Mouse (Mus musculus) lung, embryonic 16.5 days (tissue): ENCODE results near the gene Hist1h4m. TPM values are rescaled to one million over a fixed set of nuclear protein-coding genes. Genes with fewer than 3 reads are reported as not detected.
"Not testable (repeated sequence)": the region's sequence is repeated elsewhere in the genome, so short reads cannot be mapped to it uniquely, and the experiment has no call there.

Source experiments
- ATAC-seq: fragments of 200-750 bp; cut with Nextera tagmentation; 2 replicates; pipeline ENCODE4 v1.8.0; 2017; ENCODE audit warnings: low read depth, mild to moderate bottlenecking, moderate library complexity
- H3K27ac ChIP-seq: fragments of 300-500 bp; sonication (generic); 2 replicates; pipeline ENCODE4 v1.5.1; 2014; ENCODE audit warnings: mild to moderate bottlenecking, control low read depth, low read length
- H3K27me3 ChIP-seq: fragments of 300-500 bp; sonication (generic); 2 replicates; pipeline ENCODE4 v1.6.1; 2014; ENCODE audit warnings: low read depth, low read length, mixed read lengths; ENCODE audit not compliant: control insufficient read depth, insufficient read depth
- H3K36me3 ChIP-seq: fragments of 300-500 bp; sonication (generic); 2 replicates; pipeline ENCODE4 v1.6.1; 2014; ENCODE audit warnings: low read length; ENCODE audit not compliant: control insufficient read depth, insufficient read depth
- H3K4me1 ChIP-seq: fragments of 300-500 bp; sonication (generic); replicated peaks from 2 replicates; pipeline ENCODE4 v1.6.1; 2014; ENCODE audit warnings: low read length, mixed read lengths; ENCODE audit not compliant: control insufficient read depth, insufficient read depth
- H3K4me2 ChIP-seq: fragments of 300-500 bp; sonication (generic); 2 replicates; pipeline ENCODE4 v1.6.1; 2014; ENCODE audit warnings: low read depth, low read length, control low read depth
- H3K4me3 ChIP-seq: fragments of 300-500 bp; sonication (generic); 2 replicates; pipeline ENCODE4 v1.5.1; 2014; ENCODE audit warnings: mild to moderate bottlenecking, low read length, control low read depth
- H3K9ac ChIP-seq: fragments of 300-500 bp; sonication (generic); 2 replicates; pipeline ENCODE4 v1.6.1; 2014; ENCODE audit warnings: low read length, control low read depth
- H3K9me3 ChIP-seq: fragments of 300-500 bp; sonication (generic); 2 replicates; pipeline ENCODE4 v1.6.1; 2016; ENCODE audit warnings: low read length; ENCODE audit not compliant: control insufficient read depth
- WGBS: fragments of 180-500 bp; shearing (Covaris S2); extraction: QIAGEN DNeasy Blood & Tissue Kit; methylation state at CpG from one replicate; pipeline ENCODE4 v1.1.7; 2014; 5-methylcytosine and 5-hydroxymethylcytosine counted together
- polyA plus RNA-seq: library from polyadenylated mRNA; unstranded; fragments of >200 nt; fragmentation: Nextera tagmentation; extraction: Ambion mirVana; gene quantifications from 2 replicates; pipeline ENCODE4 v1.2.1, GENCODE M21; 2015

Hist1h4m gene
- polyA plus RNA-seq, 1 experiment from 2014 or later: not detected

GRCm38 (mm10) chr13:21840508-21840907, 29.0 kb downstream of the Hist1h4m start:
- peak; percentile 79 for ATAC-seq
- not testable (repeated sequence) for H3K4me2 ChIP-seq, H3K9ac ChIP-seq, H3K27ac ChIP-seq, H3K4me3 ChIP-seq, H3K9me3 ChIP-seq, H3K27me3 ChIP-seq, H3K36me3 ChIP-seq, H3K4me1 ChIP-seq
- no CpG with 5 or more reads among the region's 4 CpGs for WGBS

DNA sequence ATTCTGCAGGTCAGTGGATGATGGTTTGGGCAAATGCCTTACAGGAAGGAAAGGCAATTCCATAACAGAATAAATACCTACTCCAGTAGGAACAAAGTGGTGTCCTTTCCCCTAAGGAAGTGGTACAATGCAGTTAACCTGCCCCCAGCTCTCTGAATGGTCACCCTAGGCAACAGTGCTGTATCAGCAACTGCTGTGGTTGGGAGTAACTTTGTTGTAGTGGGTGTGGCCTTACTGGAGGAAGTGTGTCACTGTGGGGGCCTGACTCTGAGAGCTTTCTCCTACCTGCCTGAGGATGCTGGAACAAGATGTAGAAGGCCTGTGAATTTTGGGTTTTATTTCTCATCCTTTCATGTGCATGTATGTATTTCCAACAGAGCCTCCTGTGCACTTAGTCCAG, 34.8 kb downstream of the Hist1h4m start:
- not testable (repeated sequence) for H3K4me3 ChIP-seq, H3K4me1 ChIP-seq, H3K9me3 ChIP-seq, H3K27ac ChIP-seq, H3K9ac ChIP-seq, H3K36me3 ChIP-seq, ATAC-seq, H3K27me3 ChIP-seq, H3K4me2 ChIP-seq

DNA sequence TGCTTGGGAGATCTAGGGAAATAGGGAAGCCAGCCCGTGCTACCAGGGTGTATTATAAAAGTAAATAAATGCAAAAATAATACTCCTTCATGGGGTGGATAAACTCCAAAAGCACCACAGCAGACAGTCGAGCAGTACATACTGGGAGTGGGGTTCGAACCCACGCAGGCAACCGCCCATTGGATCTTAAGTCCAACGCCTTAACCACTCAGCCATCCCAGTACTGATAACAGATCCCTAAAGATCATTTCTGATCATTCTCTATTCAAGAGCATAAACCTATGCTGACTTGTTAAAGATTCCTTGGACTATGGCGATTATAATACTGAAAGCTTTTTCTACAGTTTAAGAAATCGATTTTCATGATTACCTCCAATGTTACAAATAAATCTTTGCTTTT, 36.3 kb downstream of the Hist1h4m start:
- no peak overlapping the region for H3K27ac ChIP-seq
- WGBS: 33% methylated on average over 8 of the region's 8 CpGs
- no peak overlapping the region for H3K4me3 ChIP-seq
- no peak overlapping the region for H3K4me2 ChIP-seq
- no peaks in the 10 kb centered on the region for H3K4me1 ChIP-seq
- no peak overlapping the region for H3K9ac ChIP-seq
- ATAC-seq: no peak
- no peaks in the 10 kb centered on the region for H3K36me3 ChIP-seq
- H3K27me3 ChIP-seq: no peaks in the 10 kb centered on the region
- H3K9me3 ChIP-seq: no peaks in the 10 kb centered on the region

- H3K27me3 ChIP-seq, H3K27ac ChIP-seq, H3K9ac ChIP-seq, H3K4me3 ChIP-seq, H3K36me3 ChIP-seq, H3K4me2 ChIP-seq, ATAC-seq, H3K4me1 ChIP-seq, H3K9me3 ChIP-seq: not testable (repeated sequence)
- WGBS: 50% methylated on average over 1 of the region's 1 CpGs
Measured at GRCm38 (mm10) chr13:21850696-21851095, 39.1 kb downstream of the Hist1h4m start.

- H3K4me1 ChIP-seq: no peaks in the 10 kb centered on the region
- no peaks in the 10 kb centered on the region for H3K27me3 ChIP-seq
- no peak overlapping the region for H3K9ac ChIP-seq
- WGBS: 42% methylated on average over 3 of the region's 3 CpGs
- no peak for ATAC-seq
- no peaks in the 10 kb centered on the region for H3K9me3 ChIP-seq
- no peak overlapping the region for H3K27ac ChIP-seq
- H3K4me2 ChIP-seq: no peak overlapping the region
- no peak overlapping the region for H3K4me3 ChIP-seq
- no peaks in the 10 kb centered on the region for H3K36me3 ChIP-seq
Measured at GRCm38 (mm10) chr13:21852215-21852945, 40.8 kb downstream of the Hist1h4m start.

DNA sequence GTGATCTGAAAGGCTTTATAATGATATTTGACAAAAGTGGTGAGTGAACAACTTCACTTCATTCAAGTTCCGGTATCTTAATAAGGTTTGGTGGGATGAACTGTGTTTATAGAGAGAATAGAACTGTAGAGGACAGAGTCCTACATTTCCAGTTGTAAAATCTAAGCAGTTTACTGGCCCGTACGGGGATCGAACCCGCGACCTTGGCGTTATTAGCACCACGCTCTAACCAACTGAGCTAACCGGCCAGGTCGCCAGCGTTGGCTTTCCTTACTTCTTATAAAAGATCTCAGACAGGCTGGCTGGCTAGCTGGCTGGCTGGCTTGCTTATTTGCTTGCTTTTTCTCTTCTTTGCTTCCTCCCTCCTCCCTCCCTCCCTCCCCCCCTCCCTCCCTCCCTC, 43.6 kb downstream of the Hist1h4m start:
- WGBS: 4% methylated on average over 11 of the region's 11 CpGs
- ATAC-seq: peak; percentile 23; the same call in 1 of the 2 replicates
- Histone ChIP-seq H3K9me3 (no peaks in the 10 kb centered on the region), H3K9ac (no peak overlapping the region), H3K4me1 (no peaks in the 10 kb centered on the region), H3K27ac (no peak overlapping the region), H3K36me3 (no peaks in the 10 kb centered on the region), H3K27me3 (no peaks in the 10 kb centered on the region), H3K4me2 (peak overlapping the region; percentile 64), H3K4me3 (peak overlapping the region; percentile 54)

GRCm38 (mm10) chr13:21855698-21856162, 44.2 kb downstream of the Hist1h4m start:
- H3K27ac ChIP-seq: no peak overlapping the region
- no peaks in the 10 kb centered on the region for H3K36me3 ChIP-seq
- H3K4me1 ChIP-seq: no peaks in the 10 kb centered on the region
- under 1% methylated on average over 15 of the region's 15 CpGs for WGBS
- peak overlapping the region; percentile 54 for H3K4me3 ChIP-seq
- H3K27me3 ChIP-seq: no peaks in the 10 kb centered on the region
- no peaks in the 10 kb centered on the region for H3K9me3 ChIP-seq
- no peak for ATAC-seq
- H3K4me2 ChIP-seq: peak overlapping the region; percentile 64
- no peak overlapping the region for H3K9ac ChIP-seq

DNA sequence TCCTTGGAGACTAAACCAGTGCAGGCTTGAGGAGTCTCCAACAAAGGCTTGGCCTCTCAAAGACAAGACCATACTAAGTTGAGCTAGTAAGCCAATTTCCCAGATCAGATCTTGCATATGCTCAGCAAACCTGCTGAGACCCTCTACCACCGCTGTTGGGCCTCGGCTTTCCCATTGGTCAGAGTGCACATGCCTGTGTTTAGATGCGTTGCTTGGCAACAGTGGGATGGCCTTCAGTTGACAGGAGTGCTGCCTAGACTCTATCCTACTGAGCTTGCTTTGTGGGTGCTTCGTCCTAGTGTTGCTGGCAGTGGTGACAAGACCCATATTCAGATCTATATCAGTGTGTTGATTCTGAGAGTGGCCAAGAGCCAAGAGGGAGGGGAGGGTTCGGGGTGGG, 50.1 kb downstream of the Hist1h4m start:
- H3K27ac ChIP-seq: no peak overlapping the region
- no peak overlapping the region for H3K9ac ChIP-seq
- no peaks in the 10 kb centered on the region for H3K36me3 ChIP-seq
- ATAC-seq: no peak
- H3K4me2 ChIP-seq: no peak overlapping the region
- 20% methylated on average over 5 of the region's 5 CpGs for whole genome bisulfite sequencing
- no peaks in the 10 kb centered on the region for H3K27me3 ChIP-seq
- H3K4me1 ChIP-seq: no peaks in the 10 kb centered on the region
- no peaks in the 10 kb centered on the region for H3K9me3 ChIP-seq
- no peak overlapping the region for H3K4me3 ChIP-seq
